Mouse (Mus musculus) neural tube, embryonic 14.5 days (tissue): Measurements from ENCODE around the gene Pcbd2. TPM values are rescaled to one million over a fixed set of nuclear protein-coding genes. Genes with fewer than 3 reads are reported as not detected.

Experiments
- ATAC-seq: fragments of 200-750 bp; cut with Nextera tagmentation; 2 replicates; pipeline ENCODE4 v1.8.0; 2017; ENCODE audit warnings: low read depth, mild to moderate bottlenecking, moderate TSS enrichment, moderate library complexity
- H3K27ac ChIP-seq: fragments of 300-500 bp; sonication (generic); 2 replicates; pipeline ENCODE4 v1.5.1; 2014; ENCODE audit warnings: low read depth, mild to moderate bottlenecking, control low read depth, low read length, moderate library complexity, mixed read lengths
- H3K27me3 ChIP-seq: fragments of 300-500 bp; sonication (generic); 2 replicates; pipeline ENCODE4 v1.6.1; 2014; ENCODE audit warnings: low read length; ENCODE audit not compliant: control insufficient read depth, insufficient read depth
- H3K36me3 ChIP-seq: fragments of 300-500 bp; sonication (generic); 2 replicates; pipeline ENCODE4 v1.6.1; 2014; ENCODE audit warnings: low read length, mixed read lengths; ENCODE audit not compliant: control insufficient read depth, insufficient read depth
- H3K4me1 ChIP-seq: fragments of 300-500 bp; sonication (generic); 2 replicates; pipeline ENCODE4 v1.6.1; 2014; ENCODE audit warnings: low read length; ENCODE audit not compliant: control insufficient read depth, insufficient read depth
- H3K4me2 ChIP-seq: fragments of 300-500 bp; sonication (generic); 2 replicates; pipeline ENCODE4 v1.6.1; 2014; ENCODE audit warnings: mild to moderate bottlenecking, low read depth, low read length, control low read depth
- H3K4me3 ChIP-seq: fragments of 300-500 bp; sonication (generic); 2 replicates; pipeline ENCODE4 v1.5.1; 2014; ENCODE audit warnings: low read depth, low read length, control low read depth, mixed read lengths
- H3K9ac ChIP-seq: fragments of 300-500 bp; sonication (generic); replicated peaks from 2 replicates; pipeline ENCODE4 v1.6.1; 2014; ENCODE audit warnings: low read depth, mild to moderate bottlenecking, control low read depth, low read length, mixed read lengths
- H3K9me3 ChIP-seq: fragments of 300-500 bp; sonication (generic); 2 replicates; pipeline ENCODE4 v1.6.1; 2016; ENCODE audit warnings: low read length; ENCODE audit not compliant: control insufficient read depth
- WGBS: fragments of 180-500 bp; shearing (Covaris S2); extraction: QIAGEN DNeasy Blood & Tissue Kit; methylation state at CpG from one replicate; pipeline ENCODE4 v1.1.7; 2014; 5-methylcytosine and 5-hydroxymethylcytosine counted together
- polyA plus RNA-seq: library from polyadenylated mRNA; unstranded; fragments of >200 nt; fragmentation: Nextera tagmentation; extraction: Ambion mirVana; gene quantifications from 2 replicates; pipeline ENCODE4 v1.2.1, GENCODE M21; 2014

Gene Pcbd2
- polyA plus RNA-seq, 1 experiment from 2014 or later, result 19.6 TPM

GRCm38 (mm10) chr13:55727839-55728238 lies 671 bp downstream of the Pcbd2 start:
- Histone ChIP-seq H3K9ac (peak overlapping the region; percentile 68), H3K27me3 (no peaks in the 10 kb centered on the region), H3K36me3 (peaks cover 17% of the 10 kb centered on the region; the same call in 1 of the 2 replicates), H3K9me3 (no peaks in the 10 kb centered on the region), H3K4me1 (peaks cover 4% of the 10 kb centered on the region; the same call in 1 of the 2 replicates), H3K27ac (peak overlapping the region; percentile 90), H3K4me2 (peak overlapping the region; percentile 63), H3K4me3 (peak overlapping the region; percentile 50)
- 4% methylated on average over 19 of the region's 19 CpGs for WGBS
- ATAC-seq, result peak; percentile 65; the same call in 1 of the 2 replicates

- no peak overlapping the region for H3K4me2 ChIP-seq
These were observed 3.5 kb downstream of the Pcbd2 start for GRCm38 (mm10) chr13:55730716-55731115.

GRCm38 (mm10) chr13:55732121-55732520 lies 5.0 kb downstream of the Pcbd2 start:
- H3K36me3 ChIP-seq, result no peaks in the 10 kb centered on the region
- no peak for ATAC-seq
- H3K4me2 ChIP-seq, result no peak overlapping the region
- H3K27ac ChIP-seq, result no peak overlapping the region
- H3K4me3 ChIP-seq, result no peak overlapping the region
- H3K27me3 ChIP-seq, result no peaks in the 10 kb centered on the region
- H3K9ac ChIP-seq, result no peak overlapping the region
- H3K9me3 ChIP-seq, result no peaks in the 10 kb centered on the region
- peaks cover 4% of the 10 kb centered on the region; the same call in 1 of the 2 replicates for H3K4me1 ChIP-seq
- 94% methylated on average over 2 of the region's 2 CpGs for WGBS

More at GRCm38 (mm10) chr13:55730716-55731115, 3.5 kb downstream of the Pcbd2 start:
- H3K4me3 ChIP-seq, result no peak overlapping the region
- no peaks in the 10 kb centered on the region for H3K9me3 ChIP-seq
- H3K27ac ChIP-seq, result no peak overlapping the region
- peaks cover 4% of the 10 kb centered on the region; the same call in 1 of the 2 replicates for H3K4me1 ChIP-seq
- H3K36me3 ChIP-seq, result 0 out of 2 replicates have a peak, but pooled peaks cover 7% of the 10 kb centered on the region
- H3K9ac ChIP-seq, result no peak overlapping the region
- no peaks in the 10 kb centered on the region for H3K27me3 ChIP-seq
- ATAC-seq, result no peak
- WGBS, result 87% methylated on average over 7 of the region's 7 CpGs

- no peak overlapping the region for H3K4me3 ChIP-seq
- H3K9me3 ChIP-seq, result no peaks in the 10 kb centered on the region
- WGBS, result 80% methylated on average over 22 of the region's 22 CpGs
- H3K4me1 ChIP-seq, result no peaks in the 10 kb centered on the region
- H3K27me3 ChIP-seq, result no peaks in the 10 kb centered on the region
- no peaks in the 10 kb centered on the region for H3K36me3 ChIP-seq
- H3K27ac ChIP-seq, result no peak overlapping the region
- ATAC-seq, result no peak
- H3K9ac ChIP-seq, result no peak overlapping the region
- H3K4me2 ChIP-seq, result no peak overlapping the region
These were observed 6.7 kb downstream of the Pcbd2 start for GRCm38 (mm10) chr13:55733628-55734502.

GRCm38 (mm10) chr13:55737885-55738284 lies 10.7 kb downstream of the Pcbd2 start:
- H3K4me1 ChIP-seq, result no peaks in the 10 kb centered on the region
- H3K4me3 ChIP-seq, result no peak overlapping the region
- no peaks in the 10 kb centered on the region for H3K36me3 ChIP-seq
- H3K27ac ChIP-seq, result no peak overlapping the region
- H3K9me3 ChIP-seq, result no peaks in the 10 kb centered on the region
- 97% methylated on average over 8 of the region's 8 CpGs for WGBS
- no peak for ATAC-seq
- no peaks in the 10 kb centered on the region for H3K27me3 ChIP-seq
- no peak overlapping the region for H3K4me2 ChIP-seq
- H3K9ac ChIP-seq, result no peak overlapping the region

GRCm38 (mm10) chr13:55742306-55742705 lies 15.1 kb downstream of the Pcbd2 start:
- H3K27ac ChIP-seq, result no peak overlapping the region
- H3K9ac ChIP-seq, result no peak overlapping the region
- no peak overlapping the region for H3K4me2 ChIP-seq
- no peak overlapping the region for H3K4me3 ChIP-seq
- no peaks in the 10 kb centered on the region for H3K36me3 ChIP-seq
- no peaks in the 10 kb centered on the region for H3K27me3 ChIP-seq
- no peaks in the 10 kb centered on the region for H3K9me3 ChIP-seq
- ATAC-seq, result no peak
- no peaks in the 10 kb centered on the region for H3K4me1 ChIP-seq
- WGBS, result 36% methylated on average over 8 of the region's 8 CpGs

- Histone ChIP-seq H3K9me3 (no peaks in the 10 kb centered on the region), H3K27me3 (no peaks in the 10 kb centered on the region), H3K9ac (no peak overlapping the region), H3K27ac (no peak overlapping the region), H3K4me2 (no peak overlapping the region), H3K36me3 (no peaks in the 10 kb centered on the region), H3K4me3 (no peak overlapping the region), H3K4me1 (0 out of 2 replicates have a peak, but pooled peaks cover 3% of the 10 kb centered on the region)
- WGBS, result 85% methylated on average over 13 of the region's 13 CpGs
- ATAC-seq, result no peak
These were observed 27.2 kb downstream of the Pcbd2 start for GRCm38 (mm10) chr13:55754380-55754779.

GRCm38 (mm10) chr13:55756789-55757188 lies 29.6 kb downstream of the Pcbd2 start:
- no peak overlapping the region for H3K4me2 ChIP-seq
- no peak overlapping the region for H3K4me3 ChIP-seq
- no peaks in the 10 kb centered on the region for H3K9me3 ChIP-seq
- H3K27me3 ChIP-seq, result no peaks in the 10 kb centered on the region
- WGBS, result 34% methylated on average over 8 of the region's 8 CpGs
- H3K27ac ChIP-seq, result no peak overlapping the region
- no peak for ATAC-seq
- no peaks in the 10 kb centered on the region for H3K4me1 ChIP-seq
- H3K9ac ChIP-seq, result no peak overlapping the region
- H3K36me3 ChIP-seq, result no peaks in the 10 kb centered on the region

- 86% methylated on average over 6 of the region's 6 CpGs for WGBS
- H3K4me1 ChIP-seq, result no peaks in the 10 kb centered on the region
- no peak overlapping the region for H3K4me3 ChIP-seq
- ATAC-seq, result no peak
- no peak overlapping the region for H3K27ac ChIP-seq
- H3K4me2 ChIP-seq, result no peak overlapping the region
- H3K9ac ChIP-seq, result no peak overlapping the region
- H3K27me3 ChIP-seq, result no peaks in the 10 kb centered on the region
- H3K36me3 ChIP-seq, result no peaks in the 10 kb centered on the region
- H3K9me3 ChIP-seq, result no peaks in the 10 kb centered on the region
These were observed 30.5 kb downstream of the Pcbd2 start for GRCm38 (mm10) chr13:55757645-55758044.
